15 mouse cellular contexts compared by ENCODE assay signal in the genomic region with DNA sequence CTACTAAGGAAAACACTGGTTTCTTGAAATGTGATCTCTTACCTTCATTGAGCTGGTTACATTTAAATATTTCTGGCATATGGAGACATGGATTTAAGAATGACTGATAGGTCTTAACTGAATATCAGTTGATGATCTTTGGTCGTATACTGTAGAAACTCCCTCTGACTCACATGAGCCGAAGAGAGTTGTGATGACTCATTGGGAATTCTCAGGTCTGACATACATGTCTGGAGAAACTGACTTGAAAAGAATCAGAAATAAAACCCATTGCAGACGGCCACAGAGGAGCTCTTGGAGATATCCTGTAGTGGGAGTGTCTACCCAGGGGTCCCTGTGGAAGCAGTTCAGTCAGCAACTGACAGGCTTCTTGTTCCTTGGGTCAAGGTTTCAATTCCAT. TPM values are rescaled to one million over a fixed set of nuclear protein-coding genes. Genes with fewer than 3 reads are reported as not detected.
"Had no signal": no experiment of that assay in that cellular context is flagged by ENCODE, and none has a peak within 500 bp of the region (broad histone marks: within the 10 kb centered on the region; RNA-seq: fewer than 3 reads in every experiment).

No protein-coding gene starts in this region.

- H3K36me3 ChIP-seq: neural tube, embryonic 15.5 days; stomach, embryonic 15.5 days had no signal

- H3K4me2 ChIP-seq: neural tube, embryonic 15.5 days; stomach, embryonic 15.5 days had no signal

- H3K4me3 ChIP-seq: neural tube, embryonic 15.5 days; stomach, embryonic 15.5 days had no signal

- DNase-seq: retina, postnatal 1 day; right cerebral cortex, adult 18-20 months; right cerebral cortex, postnatal 14 days; right cerebral cortex, postnatal 25 days; right cerebral cortex, postnatal 4 days; spleen, adult 18-20 months; thymus, adult 18-20 months; thymus, adult 2 months; thymus, postnatal 14 days; thymus, postnatal 25 days; thymus, postnatal 36 days; thymus, postnatal 4 days had no signal

- H3K27me3 ChIP-seq: neural tube, embryonic 15.5 days; stomach, embryonic 15.5 days had no signal

RNA-seq across cellular contexts. Expression of gene Adamts1, which starts 24.2 kb away (rescaled TPM):
- total RNA-seq: neutrophil, adult 5-6 weeks had no signal
